Mouse (Mus musculus) embryonic facial prominence, embryonic 14.5 days (tissue): ENCODE measurements at regions not wholly inside any gene's neighbourhood (a gene's known extent, or its start where the extent isn't known, plus 50 kb on each side); places are given as distances from the start of the nearest gene placed in this dataset.
A peak's percentile ranks its signal among the peaks of the same experiment; 100 is the strongest.

ENCODE experiments used
- ATAC-seq: fragments of 200-750 bp; cut with Nextera tagmentation; 2 replicates; pipeline ENCODE4 v1.8.0; 2017; ENCODE audit warnings: low read depth, moderate number of reproducible peaks, moderate TSS enrichment
- DNase-seq: peaks from one replicate; pipeline ENCODE4 v3.0.0-alpha.2; 2015; ENCODE audit warnings: low spot score
- H3K27ac ChIP-seq: fragments of 300-500 bp; sonication (generic); replicated peaks from 2 replicates; pipeline ENCODE4 v1.5.1; 2014; ENCODE audit warnings: low read depth, mild to moderate bottlenecking, low read length, moderate library complexity
- H3K27me3 ChIP-seq: fragments of 300-500 bp; sonication (generic); replicated peaks from 2 replicates; pipeline ENCODE4 v1.6.1; 2014; ENCODE audit warnings: low read length; ENCODE audit not compliant: control insufficient read depth, insufficient read depth
- H3K36me3 ChIP-seq: fragments of 300-500 bp; sonication (generic); 2 replicates; pipeline ENCODE4 v1.6.1; 2014; ENCODE audit warnings: low read length, mixed read lengths; ENCODE audit not compliant: control insufficient read depth, insufficient read depth
- H3K4me1 ChIP-seq: fragments of 300-500 bp; sonication (generic); 2 replicates; pipeline ENCODE4 v1.6.1; 2014; ENCODE audit warnings: antibody characterized with exemption, low read length; ENCODE audit not compliant: control insufficient read depth, insufficient read depth
- H3K4me2 ChIP-seq: fragments of 300-500 bp; sonication (generic); 2 replicates; pipeline ENCODE4 v1.6.1; 2014; ENCODE audit warnings: low read depth, mild to moderate bottlenecking, low read length, moderate library complexity, mixed read lengths
- H3K4me3 ChIP-seq: fragments of 300-500 bp; sonication (generic); 2 replicates; pipeline ENCODE4 v1.5.1; 2014; ENCODE audit warnings: low read depth, mild to moderate bottlenecking, low read length
- H3K9ac ChIP-seq: fragments of 300-500 bp; sonication (generic); 2 replicates; pipeline ENCODE4 v1.6.1; 2014; ENCODE audit warnings: low read depth, mild to moderate bottlenecking, low read length, moderate library complexity, mixed read lengths
- H3K9me3 ChIP-seq: fragments of 300-500 bp; sonication (generic); 2 replicates; pipeline ENCODE4 v1.6.1; 2016; ENCODE audit warnings: low read length; ENCODE audit not compliant: control insufficient read depth
- WGBS: fragments of 180-500 bp; shearing (Covaris S2); extraction: QIAGEN DNeasy Blood & Tissue Kit; methylation state at CpG from one replicate; pipeline ENCODE4 v1.1.7; 2014; 5-methylcytosine and 5-hydroxymethylcytosine counted together

GRCm38 (mm10) chr13:44059436-44059835, 274.9 kb downstream of the Cd83 start:
- 72% methylated on average over 8 of the region's 8 CpGs for WGBS
- no peak overlapping the region for H3K4me2 ChIP-seq

DNA sequence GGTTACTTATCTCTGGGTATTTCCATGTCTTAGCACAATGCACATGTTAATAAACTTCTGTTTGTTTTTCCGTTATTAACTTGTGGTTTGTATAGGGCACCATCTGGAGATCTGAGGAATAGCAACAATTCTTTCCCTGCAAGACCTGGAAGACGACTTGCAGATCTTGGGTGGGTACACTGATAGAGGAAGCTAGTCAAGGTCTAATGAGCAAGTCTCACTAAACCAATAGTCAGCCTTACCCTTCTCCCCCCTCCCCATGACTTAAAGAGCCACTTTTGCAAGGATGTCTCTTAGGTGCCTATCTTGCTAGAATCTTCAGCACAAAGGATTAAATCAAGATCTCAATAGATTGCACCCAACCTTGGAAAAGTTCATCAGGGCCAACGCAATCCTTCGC, 276.7 kb downstream of the Cd83 start:
- Histone ChIP-seq H3K36me3 (no peaks in the 10 kb centered on the region), H3K4me1 (peaks cover 10% of the 10 kb centered on the region), H3K9me3 (no peaks in the 10 kb centered on the region), H3K4me2 (no peak overlapping the region), H3K27ac (no peak overlapping the region), H3K27me3 (no peaks in the 10 kb centered on the region), H3K4me3 (no peak overlapping the region), H3K9ac (no peak overlapping the region)
- no peak for DNase-seq
- ATAC-seq = no peak
- 77% methylated on average over 4 of the region's 4 CpGs for WGBS

More at GRCm38 (mm10) chr13:44059436-44059835, 274.9 kb downstream of the Cd83 start:
- no peak for DNase-seq
- Histone ChIP-seq H3K4me3 (no peak overlapping the region), H3K36me3 (no peaks in the 10 kb centered on the region), H3K9ac (no peak overlapping the region), H3K27ac (no peak overlapping the region), H3K4me1 (peaks cover 25% of the 10 kb centered on the region), H3K9me3 (no peaks in the 10 kb centered on the region), H3K27me3 (no peaks in the 10 kb centered on the region)
- no peak for ATAC-seq

- Histone ChIP-seq H3K4me3 (no peak overlapping the region), H3K27ac (no peak overlapping the region), H3K4me1 (peaks cover 7% of the 10 kb centered on the region), H3K27me3 (no peaks in the 10 kb centered on the region), H3K9ac (no peak overlapping the region), H3K9me3 (no peaks in the 10 kb centered on the region), H3K4me2 (no peak overlapping the region), H3K36me3 (no peaks in the 10 kb centered on the region)
- ATAC-seq (no peak), DNase-seq (no peak)
- 37% methylated on average over 7 of the region's 7 CpGs for WGBS
Observed at GRCm38 (mm10) chr13:44061721-44062300, 277.2 kb downstream of the Cd83 start.

- Histone ChIP-seq H3K9me3 (no peaks in the 10 kb centered on the region), H3K4me2 (no peak overlapping the region), H3K9ac (no peak overlapping the region), H3K36me3 (no peaks in the 10 kb centered on the region), H3K27ac (no peak overlapping the region), H3K27me3 (no peaks in the 10 kb centered on the region), H3K4me3 (no peak overlapping the region), H3K4me1 (peaks cover 7% of the 10 kb centered on the region)
- ATAC-seq (no peak), DNase-seq (no peak)
- WGBS = 73% methylated on average over 8 of the region's 8 CpGs
Observed at GRCm38 (mm10) chr13:44063317-44063716, 278.7 kb downstream of the Cd83 start.

DNA sequence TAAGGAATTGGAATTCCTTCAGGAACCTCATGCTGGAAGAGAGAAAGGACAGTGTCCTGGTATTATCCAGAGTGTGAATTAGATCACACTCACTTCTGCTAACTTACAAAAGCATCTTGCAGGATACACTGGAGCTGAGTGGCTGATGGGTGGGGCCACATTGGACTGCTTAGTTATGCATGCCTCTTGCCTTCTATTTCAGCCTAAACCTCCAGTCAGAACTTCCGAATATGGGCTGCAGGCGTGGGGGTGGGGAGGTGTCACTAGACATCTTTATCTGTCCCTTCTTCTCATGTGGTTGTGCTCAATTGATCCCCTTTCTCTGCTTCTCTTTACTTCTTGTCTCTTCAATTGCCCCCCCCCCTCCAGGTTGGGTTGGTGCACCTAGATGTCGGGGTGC, 279.5 kb downstream of the Cd83 start:
- no peak overlapping the region for H3K27ac ChIP-seq
- no peaks in the 10 kb centered on the region for H3K27me3 ChIP-seq
- no peak for ATAC-seq
- no peak overlapping the region for H3K4me3 ChIP-seq
- 77% methylated on average over 3 of the region's 3 CpGs for WGBS
- peaks cover 7% of the 10 kb centered on the region for H3K4me1 ChIP-seq
- no peak for DNase-seq
- H3K9ac ChIP-seq = no peak overlapping the region
- no peaks in the 10 kb centered on the region for H3K36me3 ChIP-seq
- H3K9me3 ChIP-seq = no peaks in the 10 kb centered on the region
- H3K4me2 ChIP-seq = no peak overlapping the region

DNA sequence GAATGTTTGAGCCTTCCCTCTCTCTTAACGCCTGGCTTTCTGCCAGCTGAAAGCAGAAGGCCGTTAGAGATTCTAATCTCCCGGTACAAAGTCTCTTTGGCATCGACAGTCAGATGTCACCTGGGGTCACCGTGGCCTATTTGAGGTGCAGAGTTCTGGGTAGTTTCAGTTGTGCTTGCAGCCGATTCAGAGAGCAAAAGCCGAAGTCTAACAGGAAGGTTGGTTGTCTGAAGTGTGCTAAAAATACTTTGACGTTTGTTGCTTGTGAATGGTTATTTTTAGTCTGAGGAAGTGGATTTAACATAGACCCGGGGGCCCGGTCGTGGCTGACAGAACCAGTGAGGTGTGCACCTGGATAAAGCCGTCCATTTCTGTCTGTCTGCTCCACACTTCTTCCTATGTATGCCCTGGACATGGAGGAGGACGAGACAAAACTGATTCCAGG, 281.2 kb downstream of the Cd83 start:
- Histone ChIP-seq H3K36me3 (no peaks in the 10 kb centered on the region), H3K4me3 (no peak overlapping the region), H3K4me2 (no peak overlapping the region), H3K9me3 (no peaks in the 10 kb centered on the region), H3K27me3 (no peaks in the 10 kb centered on the region), H3K4me1 (peaks cover 7% of the 10 kb centered on the region), H3K9ac (no peak overlapping the region), H3K27ac (no peak overlapping the region)
- 31% methylated on average over 13 of the region's 13 CpGs for WGBS
- no peak for ATAC-seq
- no peak for DNase-seq

- no peaks in the 10 kb centered on the region for H3K27me3 ChIP-seq
- no peak for DNase-seq
- ATAC-seq = no peak
Observed at GRCm38 (mm10) chr13:44067244-44067643, 282.7 kb downstream of the Cd83 start.

DNA sequence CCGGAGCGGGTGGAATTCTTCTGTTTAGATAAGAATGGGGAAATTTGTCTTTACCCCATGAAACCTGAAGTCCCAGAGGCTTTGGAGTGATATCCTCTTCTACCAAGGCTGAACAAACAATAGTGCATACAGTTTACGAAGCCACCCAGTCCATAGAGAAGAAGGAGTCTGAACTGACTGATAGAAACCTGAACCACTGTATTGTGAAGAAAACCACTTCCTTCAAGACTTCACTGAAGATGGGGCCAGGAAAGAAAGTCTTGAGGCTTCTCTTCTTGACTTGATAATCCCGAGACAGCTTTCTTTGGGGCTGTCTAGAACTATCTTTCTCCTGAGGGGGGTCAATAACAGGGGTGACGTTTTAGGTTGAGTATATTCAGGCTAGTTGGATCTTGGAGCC, 284.4 kb downstream of the Cd83 start:
- H3K27ac ChIP-seq = no peak overlapping the region
- H3K9me3 ChIP-seq = no peaks in the 10 kb centered on the region
- H3K9ac ChIP-seq = no peak overlapping the region
- WGBS = 83% methylated on average over 5 of the region's 5 CpGs
- no peaks in the 10 kb centered on the region for H3K36me3 ChIP-seq
- DNase-seq (no peak), ATAC-seq (no peak)
- no peaks in the 10 kb centered on the region for H3K27me3 ChIP-seq
- no peak overlapping the region for H3K4me2 ChIP-seq
- no peaks in the 10 kb centered on the region; the same call in 1 of the 2 replicates for H3K4me1 ChIP-seq
- H3K4me3 ChIP-seq = no peak overlapping the region

More at GRCm38 (mm10) chr13:44067244-44067643, 282.7 kb downstream of the Cd83 start:
- no peaks in the 10 kb centered on the region for H3K9me3 ChIP-seq
- peaks cover 1% of the 10 kb centered on the region for H3K4me1 ChIP-seq
- H3K27ac ChIP-seq = no peak overlapping the region
- no peaks in the 10 kb centered on the region for H3K36me3 ChIP-seq
- no peak overlapping the region for H3K9ac ChIP-seq
- H3K4me3 ChIP-seq = no peak overlapping the region
- 78% methylated on average over 2 of the region's 2 CpGs for WGBS
- no peak overlapping the region for H3K4me2 ChIP-seq

DNA sequence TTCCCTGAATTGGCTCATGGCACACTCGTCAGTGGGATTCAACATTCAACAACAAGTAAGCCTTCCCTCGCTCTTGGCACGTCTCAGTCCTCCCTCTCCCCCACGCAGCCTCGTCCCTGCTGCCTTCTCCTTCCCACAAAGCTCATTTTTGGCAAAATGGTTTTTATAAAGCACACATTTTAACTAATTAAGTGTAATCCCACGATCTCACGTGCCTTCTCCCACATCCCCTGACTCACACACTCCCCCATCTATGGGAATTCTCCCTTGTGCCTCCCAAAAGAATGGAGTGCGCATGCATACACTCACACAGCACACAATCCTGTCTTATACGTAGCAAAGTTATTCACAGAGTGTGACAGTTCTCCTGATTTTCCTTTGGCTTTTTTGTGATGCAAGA, 288.5 kb downstream of the Cd83 start:
- H3K9ac ChIP-seq = no peak overlapping the region
- H3K36me3 ChIP-seq = no peaks in the 10 kb centered on the region
- H3K4me3 ChIP-seq = no peak overlapping the region
- peak; percentile 48 for DNase-seq
- ATAC-seq = no peak
- no peaks in the 10 kb centered on the region for H3K27me3 ChIP-seq
- no peak overlapping the region for H3K4me2 ChIP-seq
- no peaks in the 10 kb centered on the region for H3K9me3 ChIP-seq
- H3K4me1 ChIP-seq = no peaks in the 10 kb centered on the region; the same call in 1 of the 2 replicates
- WGBS = 61% methylated on average over 9 of the region's 9 CpGs
- no peak overlapping the region for H3K27ac ChIP-seq
